Mouse (Mus musculus): ENCODE measurements around the gene Fxyd2. TPM values are rescaled to one million over a fixed set of nuclear protein-coding genes. Genes with fewer than 3 reads are reported as not detected.
A peak's percentile ranks its signal among the peaks of the same experiment; 100 is the strongest.

Fxyd2 gene
- polyA plus RNA-seq (2014; fragmentation: Nextera tagmentation; extraction: Ambion mirVana), result 0.56 and 0.91 TPM in 2 replicates

- 85% methylated on average over 4 of the region's 4 CpGs for WGBS
Measured at GRCm38 (mm10) chr9:45399434-45399833, at the start of gene Fxyd2. Gene Fxyd2, plus strand, starts transcription at chr9:45399669.

GRCm38 (mm10) chr9:45349851-45350250 is 49.6 kb upstream of the Fxyd2 start:
- H3K4me3 ChIP-seq (ENCODE audit: low read depth, low read length), result no peak overlapping the region
- no peaks in the 10 kb centered on the region for H3K4me1 ChIP-seq (ENCODE audit: control insufficient read depth, insufficient read depth, low read length)
- H3K27ac ChIP-seq (replicated peaks; ENCODE audit: low read depth, low read length), result no peak overlapping the region
- no peak overlapping the region for H3K4me2 ChIP-seq (ENCODE audit: low read depth, severe bottlenecking)
- ATAC-seq (ENCODE audit: insufficient number of reproducible peaks, low FRiP score, low TSS enrichment, low read depth), result no peak
- WGBS, result 19% methylated on average over 5 of the region's 5 CpGs
- DNase-seq (ENCODE audit: low spot score), result no peak
- H3K27me3 ChIP-seq (ENCODE audit: control insufficient read depth, insufficient read depth, low read length), result no peaks in the 10 kb centered on the region
- H3K9me3 ChIP-seq (ENCODE audit: control insufficient read depth, low read length), result no peaks in the 10 kb centered on the region
- no peaks in the 10 kb centered on the region for H3K36me3 ChIP-seq (ENCODE audit: control insufficient read depth, insufficient read depth, low read length)
- no peak overlapping the region for H3K9ac ChIP-seq (ENCODE audit: low read length)

More at GRCm38 (mm10) chr9:45399434-45399833, at the start of gene Fxyd2:
- DNase-seq (ENCODE audit: low spot score), result no peak
- Histone ChIP-seq H3K4me1 (ENCODE audit: control insufficient read depth, insufficient read depth, low read length) (no peaks in the 10 kb centered on the region), H3K9me3 (ENCODE audit: control insufficient read depth, low read length) (no peaks in the 10 kb centered on the region), H3K27me3 (ENCODE audit: control insufficient read depth, insufficient read depth, low read length) (no peaks in the 10 kb centered on the region), H3K9ac (ENCODE audit: low read length) (no peak within 1 kb of the TSS), H3K36me3 (ENCODE audit: control insufficient read depth, insufficient read depth, low read length) (no peaks in the 10 kb centered on the region), H3K4me2 (ENCODE audit: low read depth, severe bottlenecking) (no peak within 1 kb of the TSS), H3K4me3 (ENCODE audit: low read depth, low read length) (no peak within 1 kb of the TSS), H3K27ac (replicated peaks; ENCODE audit: low read depth, low read length) (no peak within 1 kb of the TSS)
- no peak for ATAC-seq (ENCODE audit: insufficient number of reproducible peaks, low FRiP score, low TSS enrichment, low read depth)

- Histone ChIP-seq H3K4me1 (ENCODE audit: control insufficient read depth, insufficient read depth, low read length) (peaks cover 2% of the 10 kb centered on the region; the same call in 1 of the 2 replicates), H3K9me3 (ENCODE audit: control insufficient read depth, low read length) (no peaks in the 10 kb centered on the region), H3K27me3 (ENCODE audit: control insufficient read depth, insufficient read depth, low read length) (no peaks in the 10 kb centered on the region), H3K36me3 (ENCODE audit: control insufficient read depth, insufficient read depth, low read length) (no peaks in the 10 kb centered on the region), H3K27ac (replicated peaks; ENCODE audit: low read depth, low read length) (no peak overlapping the region), H3K4me2 (ENCODE audit: low read depth, severe bottlenecking) (no peak overlapping the region), H3K9ac (ENCODE audit: low read length) (no peak overlapping the region), H3K4me3 (ENCODE audit: low read depth, low read length) (no peak overlapping the region)
- ATAC-seq (ENCODE audit: insufficient number of reproducible peaks, low FRiP score, low TSS enrichment, low read depth) (no peak), DNase-seq (ENCODE audit: low spot score) (no peak)
- 73% methylated on average over 2 of the region's 2 CpGs for WGBS
Measured at GRCm38 (mm10) chr9:45355192-45355591, 44.3 kb upstream of the Fxyd2 start.

GRCm38 (mm10) chr9:45358356-45358755 is 41.1 kb upstream of the Fxyd2 start:
- DNase-seq (ENCODE audit: low spot score), result peak; percentile 32
- 45% methylated on average over 7 of the region's 7 CpGs for WGBS
- Histone ChIP-seq H3K27ac (replicated peaks; ENCODE audit: low read depth, low read length) (no peak overlapping the region), H3K36me3 (ENCODE audit: control insufficient read depth, insufficient read depth, low read length) (no peaks in the 10 kb centered on the region), H3K27me3 (ENCODE audit: control insufficient read depth, insufficient read depth, low read length) (no peaks in the 10 kb centered on the region), H3K4me2 (ENCODE audit: low read depth, severe bottlenecking) (no peak overlapping the region), H3K9ac (ENCODE audit: low read length) (no peak overlapping the region), H3K9me3 (ENCODE audit: control insufficient read depth, low read length) (no peaks in the 10 kb centered on the region), H3K4me1 (ENCODE audit: control insufficient read depth, insufficient read depth, low read length) (peaks cover 2% of the 10 kb centered on the region; the same call in 1 of the 2 replicates), H3K4me3 (ENCODE audit: low read depth, low read length) (no peak overlapping the region)
- no peak for ATAC-seq (ENCODE audit: insufficient number of reproducible peaks, low FRiP score, low TSS enrichment, low read depth)

- DNase-seq (ENCODE audit: low spot score), result no peak
- H3K27ac ChIP-seq (replicated peaks; ENCODE audit: low read depth, low read length), result no peak overlapping the region
- H3K9me3 ChIP-seq (ENCODE audit: control insufficient read depth, low read length), result no peaks in the 10 kb centered on the region
- 34% methylated on average over 2 of the region's 2 CpGs for WGBS
- H3K4me1 ChIP-seq (ENCODE audit: control insufficient read depth, insufficient read depth, low read length), result peaks cover 2% of the 10 kb centered on the region; the same call in 1 of the 2 replicates
- H3K27me3 ChIP-seq (ENCODE audit: control insufficient read depth, insufficient read depth, low read length), result no peaks in the 10 kb centered on the region
- H3K9ac ChIP-seq (ENCODE audit: low read length), result no peak overlapping the region
- H3K36me3 ChIP-seq (ENCODE audit: control insufficient read depth, insufficient read depth, low read length), result no peaks in the 10 kb centered on the region
- H3K4me2 ChIP-seq (ENCODE audit: low read depth, severe bottlenecking), result no peak overlapping the region
- H3K4me3 ChIP-seq (ENCODE audit: low read depth, low read length), result no peak overlapping the region
- ATAC-seq (ENCODE audit: insufficient number of reproducible peaks, low FRiP score, low TSS enrichment, low read depth), result no peak
Measured at GRCm38 (mm10) chr9:45362051-45362461, 37.4 kb upstream of the Fxyd2 start.

GRCm38 (mm10) chr9:45363639-45364214 is 35.7 kb upstream of the Fxyd2 start:
- no peaks in the 10 kb centered on the region for H3K36me3 ChIP-seq (ENCODE audit: control insufficient read depth, insufficient read depth, low read length)
- DNase-seq (ENCODE audit: low spot score) (no peak), ATAC-seq (ENCODE audit: insufficient number of reproducible peaks, low FRiP score, low TSS enrichment, low read depth) (no peak)
- H3K27ac ChIP-seq (replicated peaks; ENCODE audit: low read depth, low read length), result no peak overlapping the region
- no peaks in the 10 kb centered on the region for H3K9me3 ChIP-seq (ENCODE audit: control insufficient read depth, low read length)
- H3K9ac ChIP-seq (ENCODE audit: low read length), result no peak overlapping the region
- H3K27me3 ChIP-seq (ENCODE audit: control insufficient read depth, insufficient read depth, low read length), result no peaks in the 10 kb centered on the region
- no peak overlapping the region for H3K4me2 ChIP-seq (ENCODE audit: low read depth, severe bottlenecking)
- WGBS, result 71% methylated on average over 7 of the region's 7 CpGs
- H3K4me1 ChIP-seq (ENCODE audit: control insufficient read depth, insufficient read depth, low read length), result peaks cover 6% of the 10 kb centered on the region; the same call in 1 of the 2 replicates
- H3K4me3 ChIP-seq (ENCODE audit: low read depth, low read length), result no peak overlapping the region

GRCm38 (mm10) chr9:45367716-45368115 is 31.8 kb upstream of the Fxyd2 start:
- 71% methylated on average over 8 of the region's 8 CpGs for WGBS

GRCm38 (mm10) chr9:45368341-45368901 is 31.0 kb upstream of the Fxyd2 start:
- Histone ChIP-seq H3K4me2 (ENCODE audit: low read depth, severe bottlenecking) (no peak overlapping the region), H3K36me3 (ENCODE audit: control insufficient read depth, insufficient read depth, low read length) (no peaks in the 10 kb centered on the region), H3K9me3 (ENCODE audit: control insufficient read depth, low read length) (no peaks in the 10 kb centered on the region), H3K4me1 (ENCODE audit: control insufficient read depth, insufficient read depth, low read length) (peaks cover 8% of the 10 kb centered on the region; the same call in 1 of the 2 replicates), H3K27ac (replicated peaks; ENCODE audit: low read depth, low read length) (no peak overlapping the region), H3K4me3 (ENCODE audit: low read depth, low read length) (no peak overlapping the region), H3K9ac (ENCODE audit: low read length) (no peak overlapping the region), H3K27me3 (ENCODE audit: control insufficient read depth, insufficient read depth, low read length) (no peaks in the 10 kb centered on the region)
- no peak for ATAC-seq (ENCODE audit: insufficient number of reproducible peaks, low FRiP score, low TSS enrichment, low read depth)
- DNase-seq (ENCODE audit: low spot score), result no peak
- WGBS, result 59% methylated on average over 5 of the region's 5 CpGs

More at GRCm38 (mm10) chr9:45367716-45368115, 31.8 kb upstream of the Fxyd2 start:
- no peak overlapping the region for H3K4me2 ChIP-seq (ENCODE audit: low read depth, severe bottlenecking)
- no peak overlapping the region for H3K4me3 ChIP-seq (ENCODE audit: low read depth, low read length)
- no peaks in the 10 kb centered on the region for H3K36me3 ChIP-seq (ENCODE audit: control insufficient read depth, insufficient read depth, low read length)
- H3K4me1 ChIP-seq (ENCODE audit: control insufficient read depth, insufficient read depth, low read length), result peaks cover 8% of the 10 kb centered on the region; the same call in 1 of the 2 replicates
- no peaks in the 10 kb centered on the region for H3K9me3 ChIP-seq (ENCODE audit: control insufficient read depth, low read length)
- ATAC-seq (ENCODE audit: insufficient number of reproducible peaks, low FRiP score, low TSS enrichment, low read depth) (no peak), DNase-seq (ENCODE audit: low spot score) (no peak)
- H3K27me3 ChIP-seq (ENCODE audit: control insufficient read depth, insufficient read depth, low read length), result no peaks in the 10 kb centered on the region
- no peak overlapping the region for H3K27ac ChIP-seq (replicated peaks; ENCODE audit: low read depth, low read length)
- H3K9ac ChIP-seq (ENCODE audit: low read length), result no peak overlapping the region

Data from limb, embryonic 11.5 days (tissue).